Mouse (Mus musculus): ENCODE results near the gene Tmem109. TPM values are rescaled to one million over a fixed set of nuclear protein-coding genes. Genes with fewer than 3 reads are reported as not detected.

The Tmem109 gene
- total and polyA plus RNA-seq, 2 experiments from 2014 or later, result 22.9 to 39.3 TPM

DNA sequence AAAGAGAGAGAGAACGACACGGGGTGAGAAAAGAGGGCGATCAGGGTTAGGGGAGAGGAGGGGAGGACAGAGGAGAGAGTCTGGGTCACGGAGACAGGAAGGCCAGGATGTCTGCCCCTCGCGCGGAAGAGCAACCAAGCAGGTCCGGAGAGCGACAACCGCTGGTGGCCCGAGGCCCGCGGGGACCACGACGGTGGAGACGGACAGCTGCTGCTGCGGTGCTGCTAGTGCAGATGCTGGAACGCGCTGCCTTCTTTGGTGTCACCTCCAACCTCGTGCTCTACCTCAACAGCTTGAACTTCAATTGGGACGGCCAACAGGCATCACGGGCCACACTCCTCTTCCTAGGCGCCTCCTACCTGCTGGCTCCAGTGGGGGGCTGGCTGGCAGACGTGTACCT is 38.9 kb downstream of the Tmem109 start:
- Histone ChIP-seq H3K4me1 (ENCODE audit: insufficient read depth, low read length) (no peaks in the 10 kb centered on the region), H3K36me3 (ENCODE audit: insufficient read depth, low read length) (no peaks in the 10 kb centered on the region), H3K9me3 (ENCODE audit: low read length) (no peaks in the 10 kb centered on the region), H3K27ac (ENCODE audit: low read depth, low read length) (no peak overlapping the region), H3K4me2 (ENCODE audit: low read depth, low read length, poor library complexity, severe bottlenecking) (no peak overlapping the region), H3K4me3 (ENCODE audit: low read depth, low read length) (no peak overlapping the region), H3K9ac (replicated peaks; ENCODE audit: low read length, poor library complexity, severe bottlenecking) (no peak overlapping the region), H3K27me3 (ENCODE audit: insufficient read depth, low read length) (no peaks in the 10 kb centered on the region)
- TF ChIP-seq CTCF (IDR thresholded peaks at IDR 0.05), result no peak
- DNase-seq (ENCODE audit: low spot score) (no peak), ATAC-seq (ENCODE audit: low FRiP score) (no peak)
- 37% methylated on average over 24 of the region's 24 CpGs for whole genome bisulfite sequencing

DNA sequence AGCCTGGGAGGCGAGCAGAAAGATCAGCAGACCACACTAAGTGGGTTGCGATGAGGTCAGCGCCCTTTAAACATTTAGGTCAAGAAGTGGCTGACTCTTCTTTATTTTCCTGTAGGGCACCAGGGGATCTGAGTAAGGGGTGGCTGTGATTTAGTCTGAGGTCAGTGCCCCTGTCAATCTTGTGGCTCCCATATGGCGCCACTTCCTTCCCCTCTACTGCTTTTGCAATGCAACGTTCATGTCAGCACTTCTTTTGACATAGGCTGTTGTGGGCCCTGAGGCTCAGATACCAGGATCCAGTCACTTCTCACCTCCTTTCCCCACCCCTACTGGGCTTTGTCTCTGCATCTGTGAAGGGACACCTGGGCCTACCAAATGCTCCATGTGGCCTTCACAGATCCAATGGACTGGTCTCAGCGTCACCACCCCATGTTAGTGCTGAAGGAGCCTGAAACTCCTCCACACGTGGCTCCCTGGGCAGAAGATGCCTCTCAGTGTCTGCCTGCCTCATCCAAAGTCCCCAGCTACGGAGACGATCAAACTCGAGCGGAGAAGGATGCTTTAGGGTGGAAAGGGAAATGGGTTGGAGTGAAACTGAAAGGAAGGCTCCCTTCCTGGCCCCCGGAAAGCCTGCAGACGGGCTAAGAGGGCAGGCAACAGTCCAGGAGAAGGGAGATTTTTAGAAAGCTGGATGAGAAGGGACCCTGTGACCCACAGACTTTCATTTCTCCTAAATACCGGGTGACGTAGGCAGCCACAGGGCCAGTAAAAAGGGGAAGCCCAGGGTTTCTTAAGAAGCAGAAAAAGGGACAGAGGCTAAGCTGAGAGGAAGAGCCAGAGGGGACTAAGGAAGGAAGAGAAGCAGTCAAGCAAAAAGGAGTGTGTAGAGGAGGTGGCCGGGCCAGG is 39.8 kb downstream of the Tmem109 start:
- Histone ChIP-seq H3K36me3 (ENCODE audit: insufficient read depth, low read length) (no peaks in the 10 kb centered on the region), H3K27me3 (ENCODE audit: insufficient read depth, low read length) (no peaks in the 10 kb centered on the region), H3K4me2 (ENCODE audit: low read depth, low read length, poor library complexity, severe bottlenecking) (no peak overlapping the region; the same call in 1 of the 2 replicates), H3K4me3 (ENCODE audit: low read depth, low read length) (no peak overlapping the region), H3K4me1 (ENCODE audit: insufficient read depth, low read length) (no peaks in the 10 kb centered on the region), H3K9me3 (ENCODE audit: low read length) (no peaks in the 10 kb centered on the region), H3K27ac (ENCODE audit: low read depth, low read length) (no peak overlapping the region), H3K9ac (replicated peaks; ENCODE audit: low read length, poor library complexity, severe bottlenecking) (no peak overlapping the region)
- WGBS, result 59% methylated on average over 16 of the region's 16 CpGs
- DNase-seq (ENCODE audit: low spot score) (no peak), ATAC-seq (ENCODE audit: low FRiP score) (no peak)
- no peak for TF ChIP-seq CTCF (IDR thresholded peaks at IDR 0.05)

DNA sequence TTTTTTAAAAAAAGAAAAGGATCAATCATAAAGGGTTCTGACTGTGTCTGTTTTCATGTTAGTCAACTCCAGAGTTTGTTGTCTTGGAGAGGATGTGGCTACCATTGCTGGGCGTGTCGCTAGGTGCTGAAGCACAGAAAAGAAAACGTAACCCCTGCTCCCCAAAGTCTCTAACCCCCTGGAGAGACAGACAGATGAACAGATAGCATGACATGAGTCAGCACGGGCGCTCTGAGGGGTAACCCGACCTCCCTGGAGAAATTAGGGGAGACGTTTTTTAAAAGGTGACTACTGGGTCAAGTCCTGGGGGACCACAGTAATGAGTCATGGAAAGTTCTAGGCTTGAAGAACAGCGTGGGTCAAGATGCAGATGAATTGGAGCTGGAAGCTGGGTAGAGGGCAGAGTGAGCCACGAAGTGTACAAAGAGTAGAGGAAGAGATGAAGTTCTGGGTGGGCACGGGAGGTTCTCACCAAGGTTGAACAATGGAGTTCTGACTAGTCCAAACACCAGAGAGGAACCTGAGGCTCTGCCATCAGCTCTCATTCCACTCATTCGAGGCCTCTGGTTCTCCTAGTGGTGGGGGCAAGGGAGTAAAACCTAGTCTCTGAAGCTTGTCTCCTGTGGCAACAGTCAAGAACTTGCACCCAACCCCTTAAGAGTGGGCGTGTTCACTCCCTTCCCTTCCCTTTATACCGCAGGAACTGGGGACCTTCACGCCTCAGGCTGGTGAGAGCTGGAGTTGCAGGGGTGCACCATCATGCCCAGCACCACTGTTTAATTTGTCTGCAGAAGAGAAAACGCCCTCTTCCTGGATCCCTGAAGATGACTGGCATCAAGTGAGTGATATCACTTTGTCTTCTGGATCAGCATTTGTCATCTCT is 42.5 kb downstream of the Tmem109 start, which contains the start of gene Slc15a3:
TSS of gene Slc15a3 (plus strand) at position 718 of the 883 bp plus-strand sequence.
- Histone ChIP-seq H3K27ac (ENCODE audit: low read depth, low read length) (no peak within 1 kb of the TSS), H3K4me3 (ENCODE audit: low read depth, low read length) (no peak within 1 kb of the TSS), H3K4me2 (ENCODE audit: low read depth, low read length, poor library complexity, severe bottlenecking) (no peak within 1 kb of the TSS), H3K4me1 (ENCODE audit: insufficient read depth, low read length) (no peaks in the 10 kb centered on the region), H3K27me3 (ENCODE audit: insufficient read depth, low read length) (no peaks in the 10 kb centered on the region), H3K36me3 (ENCODE audit: insufficient read depth, low read length) (no peaks in the 10 kb centered on the region), H3K9ac (replicated peaks; ENCODE audit: low read length, poor library complexity, severe bottlenecking) (no peak within 1 kb of the TSS), H3K9me3 (ENCODE audit: low read length) (no peaks in the 10 kb centered on the region)
- DNase-seq (ENCODE audit: low spot score) (no peak), ATAC-seq (ENCODE audit: low FRiP score) (no peak)
- WGBS, result 89% methylated on average over 15 of the region's 15 CpGs
- TF ChIP-seq CTCF (IDR thresholded peaks at IDR 0.05), result no peak

DNA sequence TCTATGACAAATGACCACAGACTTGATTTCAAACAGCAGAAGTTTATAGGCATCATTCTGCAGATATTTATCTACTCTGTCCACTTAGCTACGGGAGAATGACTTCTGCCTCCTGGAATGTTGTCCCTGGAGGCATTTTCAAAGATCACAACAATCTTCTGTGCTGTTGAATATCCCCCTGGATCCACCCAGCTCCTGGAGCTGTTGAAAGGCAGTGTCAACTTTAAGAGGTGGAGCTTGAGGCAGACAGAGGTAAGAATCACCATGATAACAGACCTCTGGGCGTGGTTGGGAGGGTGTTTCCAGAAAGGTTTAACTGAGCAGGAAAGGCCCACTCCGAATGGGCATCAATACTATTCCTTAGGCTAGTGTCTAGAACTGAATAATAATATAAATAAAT is 46.1 kb downstream of the Tmem109 start:
- WGBS, result 68% methylated on average over 3 of the region's 3 CpGs
- Histone ChIP-seq H3K9ac (replicated peaks; ENCODE audit: low read length, poor library complexity, severe bottlenecking) (no peak overlapping the region), H3K27me3 (ENCODE audit: insufficient read depth, low read length) (no peaks in the 10 kb centered on the region), H3K27ac (ENCODE audit: low read depth, low read length) (no peak overlapping the region), H3K36me3 (ENCODE audit: insufficient read depth, low read length) (no peaks in the 10 kb centered on the region), H3K9me3 (ENCODE audit: low read length) (no peaks in the 10 kb centered on the region), H3K4me1 (ENCODE audit: insufficient read depth, low read length) (no peaks in the 10 kb centered on the region), H3K4me2 (ENCODE audit: low read depth, low read length, poor library complexity, severe bottlenecking) (no peak overlapping the region), H3K4me3 (ENCODE audit: low read depth, low read length) (no peak overlapping the region)
- TF ChIP-seq CTCF (IDR thresholded peaks at IDR 0.05), result no peak
- ATAC-seq (ENCODE audit: low FRiP score), result no peak
- no peak for DNase-seq (ENCODE audit: low spot score)

DNA sequence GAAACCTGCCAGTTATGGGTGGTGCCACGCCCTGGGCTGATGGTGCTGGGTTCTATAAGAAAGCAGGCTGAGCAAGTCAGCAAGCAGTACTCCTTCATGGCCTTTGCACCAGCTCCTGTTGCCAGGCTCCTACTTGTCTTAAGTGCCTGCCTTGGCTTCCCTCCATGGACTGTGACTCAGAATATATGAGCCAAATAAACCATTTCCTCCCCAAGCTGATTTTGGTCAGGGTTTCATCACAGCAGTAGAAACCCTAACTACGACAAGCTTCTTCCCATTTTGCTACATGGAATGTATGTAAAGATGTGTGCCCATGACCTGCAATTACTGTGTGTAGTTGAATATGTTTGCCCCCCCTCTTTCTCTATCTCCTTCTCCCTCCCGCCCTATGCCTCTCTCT is 48.2 kb downstream of the Tmem109 start:
- Histone ChIP-seq H3K9me3 (ENCODE audit: low read length) (no peaks in the 10 kb centered on the region), H3K4me3 (ENCODE audit: low read depth, low read length) (no peak overlapping the region), H3K4me1 (ENCODE audit: insufficient read depth, low read length) (no peaks in the 10 kb centered on the region), H3K9ac (replicated peaks; ENCODE audit: low read length, poor library complexity, severe bottlenecking) (no peak overlapping the region), H3K36me3 (ENCODE audit: insufficient read depth, low read length) (no peaks in the 10 kb centered on the region), H3K27me3 (ENCODE audit: insufficient read depth, low read length) (no peaks in the 10 kb centered on the region), H3K27ac (ENCODE audit: low read depth, low read length) (no peak overlapping the region), H3K4me2 (ENCODE audit: low read depth, low read length, poor library complexity, severe bottlenecking) (no peak overlapping the region)
- DNase-seq (ENCODE audit: low spot score) (no peak), ATAC-seq (ENCODE audit: low FRiP score) (no peak)
- no peak for TF ChIP-seq CTCF (IDR thresholded peaks at IDR 0.05)
- 75% methylated on average over 3 of the region's 3 CpGs for WGBS

All from midbrain, postnatal 0 days (tissue).